In genomic region chr4:148089166-148089565, GRCm38 (mm10) we compare ENCODE assay signal across 30 mouse cellular contexts. TPM values are rescaled to one million over a fixed set of nuclear protein-coding genes. Genes with fewer than 3 reads are reported as not detected.
DNase-seq lines count a peak whose midpoint lies in the region; ATAC-seq and TF ChIP-seq lines count a peak whose summit lies in the region.
"Had no signal": no experiment of that assay in that cellular context is flagged by ENCODE, and none has a peak within 500 bp of the region (broad histone marks: within the 10 kb centered on the region; RNA-seq: fewer than 3 reads in every experiment).

No protein-coding gene starts in this region.

- TF ChIP-seq EP300 in ES-Bruce4 (IDR thresholded peaks at IDR 0.05; ENCODE audit: insufficient read depth, low read depth, low read length), result peak; percentile 91

- TF ChIP-seq CTCF in ES-Bruce4 (IDR thresholded peaks at IDR 0.05; ENCODE audit: low read depth, low read length), result no peak

- no peak overlapping the region for H3K27ac ChIP-seq in heart, embryonic 11.5 days (ENCODE audit: low read depth, low read length)
- H3K27ac ChIP-seq in midbrain, embryonic 10.5 days (replicated peaks), result peak overlapping the region; percentile 93; the same call in 1 of the 2 replicates
- H3K27ac ChIP-seq in midbrain, embryonic 15.5 days, result no peak overlapping the region
- H3K27ac ChIP-seq in ES-Bruce4 (ENCODE audit: insufficient read depth, low read length), result peak overlapping the region; percentile 90
- H3K27ac ChIP-seq: forebrain, embryonic 13.5 days; hindbrain, embryonic 12.5 days; kidney, postnatal 0 days; limb, embryonic 12.5 days; liver, embryonic 12.5 days; midbrain, embryonic 12.5 days; neural tube, embryonic 15.5 days had no signal

- no peak for ATAC-seq in heart, embryonic 11.5 days (replicated peaks; ENCODE audit: insufficient number of reproducible peaks, low FRiP score, low TSS enrichment)
- no peak for ATAC-seq in midbrain, embryonic 15.5 days (replicated peaks)
- ATAC-seq: forebrain, embryonic 13.5 days; intestine, embryonic 16.5 days; liver, embryonic 12.5 days; liver, postnatal 0 days had no signal

- no peaks in the 10 kb centered on the region for H3K36me3 ChIP-seq in heart, embryonic 11.5 days (ENCODE audit: control insufficient read depth, insufficient read depth, low read length)
- no peaks in the 10 kb centered on the region for H3K36me3 ChIP-seq in midbrain, embryonic 10.5 days
- no peaks in the 10 kb centered on the region for H3K36me3 ChIP-seq in midbrain, embryonic 15.5 days (replicated peaks)
- no peaks in the 10 kb centered on the region for H3K36me3 ChIP-seq in ES-Bruce4 (ENCODE audit: control insufficient read depth, insufficient read depth, low read length, poor library complexity, severe bottlenecking)
- H3K36me3 ChIP-seq: heart, embryonic 12.5 days; hindbrain, embryonic 12.5 days; limb, embryonic 12.5 days; liver, embryonic 12.5 days; midbrain, embryonic 12.5 days; neural tube, embryonic 15.5 days had no signal

- 63% methylated on average over 4 of the region's 4 CpGs for WGBS in heart, embryonic 11.5 days (ENCODE audit: insufficient replicate concordance)
- WGBS in midbrain, embryonic 10.5 days, result 63% methylated on average over 4 of the region's 4 CpGs
- WGBS in midbrain, embryonic 15.5 days, result 63% methylated on average over 4 of the region's 4 CpGs

- peak; percentile 88 for DNase-seq in heart, adult 11 months
- DNase-seq in midbrain, embryonic 10.5 days (ENCODE audit: low spot score), result no peak
- DNase-seq in ZHBTc4 (ENCODE audit: low read depth, low spot score), result peak; percentile 78
- no peak for DNase-seq in kidney, postnatal 14 days
- DNase-seq: adrenal gland, postnatal 14 days; cerebellum, adult 11 months; cerebellum, adult 9-11 months; gastrocnemius, postnatal 25 days; heart, adult 18-20 months; heart, postnatal 10 days; kidney, adult 8-10 months; liver, postnatal 0 days; lung, postnatal 36 days; right cerebral cortex, adult 18-20 months; spleen, adult 18-20 months; thymus, adult 2 months; thymus, postnatal 36 days had no signal

- H3K4me1 ChIP-seq in heart, embryonic 11.5 days (ENCODE audit: control insufficient read depth, insufficient read depth, low read length), result peaks cover 14% of the 10 kb centered on the region
- H3K4me1 ChIP-seq in midbrain, embryonic 10.5 days, result peaks cover 52% of the 10 kb centered on the region
- peaks cover 17% of the 10 kb centered on the region for H3K4me1 ChIP-seq in midbrain, embryonic 15.5 days
- H3K4me1 ChIP-seq in ES-Bruce4 (ENCODE audit: control insufficient read depth, insufficient read depth, low read length), result peaks cover 2% of the 10 kb centered on the region

- no peaks in the 10 kb centered on the region for H3K9me3 ChIP-seq in heart, embryonic 11.5 days (replicated peaks; ENCODE audit: control insufficient read depth, low read length)
- H3K9me3 ChIP-seq in midbrain, embryonic 10.5 days (replicated peaks), result no peaks in the 10 kb centered on the region
- no peaks in the 10 kb centered on the region for H3K9me3 ChIP-seq in midbrain, embryonic 15.5 days
- no peaks in the 10 kb centered on the region for H3K9me3 ChIP-seq in ES-Bruce4 (replicated peaks; ENCODE audit: control insufficient read depth, insufficient read depth, low read length, poor library complexity, severe bottlenecking)
- H3K9me3 ChIP-seq: forebrain, embryonic 13.5 days; G1E; heart, embryonic 12.5 days; hindbrain, embryonic 12.5 days; limb, embryonic 12.5 days; liver, embryonic 12.5 days; midbrain, embryonic 12.5 days; neural tube, embryonic 15.5 days had no signal

- TF ChIP-seq POLR2A in ES-Bruce4 (IDR thresholded peaks at IDR 0.05; ENCODE audit: insufficient read depth, low read length), result no peak

- no peaks in the 10 kb centered on the region for H3K27me3 ChIP-seq in heart, embryonic 11.5 days (ENCODE audit: control insufficient read depth, insufficient read depth, low read length)
- H3K27me3 ChIP-seq in midbrain, embryonic 10.5 days (ENCODE audit: low read depth, poor library complexity, severe bottlenecking), result peaks cover 14% of the 10 kb centered on the region; the same call in 1 of the 2 replicates
- no peaks in the 10 kb centered on the region for H3K27me3 ChIP-seq in midbrain, embryonic 15.5 days (replicated peaks)
- H3K27me3 ChIP-seq in ES-Bruce4 (ENCODE audit: control insufficient read depth, insufficient read depth, low read length, poor library complexity, severe bottlenecking), result no peaks in the 10 kb centered on the region
- H3K27me3 ChIP-seq: forebrain, embryonic 13.5 days; heart, embryonic 12.5 days; hindbrain, embryonic 12.5 days; limb, embryonic 12.5 days; liver, embryonic 12.5 days; midbrain, embryonic 12.5 days; neural tube, embryonic 15.5 days had no signal

- no peak overlapping the region for H3K4me2 ChIP-seq in heart, embryonic 11.5 days
- H3K4me2 ChIP-seq in midbrain, embryonic 15.5 days, result no peak overlapping the region
- H3K4me2 ChIP-seq: forebrain, embryonic 13.5 days; heart, embryonic 12.5 days; hindbrain, embryonic 12.5 days; limb, embryonic 12.5 days; liver, embryonic 12.5 days; midbrain, embryonic 12.5 days; neural tube, embryonic 15.5 days had no signal

- H3K9ac ChIP-seq in heart, embryonic 11.5 days (ENCODE audit: low read depth, low read length), result no peak overlapping the region
- H3K9ac ChIP-seq in midbrain, embryonic 15.5 days, result no peak overlapping the region
- no peak overlapping the region for H3K9ac ChIP-seq in ES-Bruce4 (ENCODE audit: low read depth, poor library complexity, severe bottlenecking)
- H3K9ac ChIP-seq: heart, embryonic 12.5 days; hindbrain, embryonic 12.5 days; limb, embryonic 12.5 days; liver, embryonic 12.5 days; liver, postnatal 0 days; midbrain, embryonic 12.5 days had no signal

- no peak overlapping the region for H3K4me3 ChIP-seq in heart, embryonic 11.5 days (ENCODE audit: low read depth, low read length)
- no peak overlapping the region for H3K4me3 ChIP-seq in midbrain, embryonic 10.5 days
- H3K4me3 ChIP-seq in midbrain, embryonic 15.5 days, result no peak overlapping the region
- no peak overlapping the region for H3K4me3 ChIP-seq in ES-Bruce4 (ENCODE audit: low read depth, low read length)
- H3K4me3 ChIP-seq: forebrain, embryonic 13.5 days; heart, embryonic 12.5 days; hindbrain, embryonic 12.5 days; limb, embryonic 12.5 days; liver, embryonic 12.5 days; midbrain, embryonic 12.5 days; neural tube, embryonic 15.5 days had no signal

RNA-seq across cellular contexts. Expression of gene Agtrap, which starts 1.3 kb away (rescaled TPM):
- 12.7 and 17.6 TPM in 2 replicates for polyA plus RNA-seq in heart, embryonic 11.5 days (2014; fragmentation: Nextera tagmentation; extraction: Ambion mirVana)
- polyA plus RNA-seq in midbrain, embryonic 10.5 days (2016; fragmentation: Nextera tagmentation; extraction: Ambion mirVana), result 16.4 and 17.4 TPM in 2 replicates
- 5.5 and 6.4 TPM in 2 replicates for polyA plus RNA-seq in midbrain, embryonic 15.5 days (2015; fragmentation: Nextera tagmentation; extraction: Ambion mirVana)
- 48.2 and 60.6 TPM in 2 replicates for polyA plus RNA-seq in ES-Bruce4 (2011; ENCODE audit: insufficient read depth, insufficient read length, low read depth, missing spikeins)

RNA-seq across cellular contexts. Expression of gene Mad2l2, which starts 41.0 kb away (rescaled TPM):
- 45.3 and 47.2 TPM in 2 replicates for polyA plus RNA-seq in heart, embryonic 11.5 days (2014; fragmentation: Nextera tagmentation; extraction: Ambion mirVana)
- 72.6 and 85.2 TPM in 2 replicates for polyA plus RNA-seq in midbrain, embryonic 10.5 days (2016; fragmentation: Nextera tagmentation; extraction: Ambion mirVana)
- polyA plus RNA-seq in midbrain, embryonic 15.5 days (2015; fragmentation: Nextera tagmentation; extraction: Ambion mirVana), result 99.2 and 112 TPM in 2 replicates
- 45.9 and 60.3 TPM in 2 replicates for polyA plus RNA-seq in ES-Bruce4 (2011; ENCODE audit: insufficient read depth, insufficient read length, low read depth, missing spikeins)

RNA-seq across cellular contexts. Expression of gene Draxin, which starts 41.3 kb away (rescaled TPM):
- polyA plus RNA-seq in heart, embryonic 11.5 days (2014; fragmentation: Nextera tagmentation; extraction: Ambion mirVana), result 0.06 and 0.16 TPM in 2 replicates
- 5.3 and 7.5 TPM in 2 replicates for polyA plus RNA-seq in midbrain, embryonic 10.5 days (2016; fragmentation: Nextera tagmentation; extraction: Ambion mirVana)
- 15.1 and 15.7 TPM in 2 replicates for polyA plus RNA-seq in midbrain, embryonic 15.5 days (2015; fragmentation: Nextera tagmentation; extraction: Ambion mirVana)
- 0.17 and 0.22 TPM in 2 replicates for polyA plus RNA-seq in ES-Bruce4 (2011; ENCODE audit: insufficient read depth, insufficient read length, low read depth, missing spikeins)
- polyA plus RNA-seq: G1E had no signal

RNA-seq across cellular contexts. Expression of gene Mthfr, which starts 50.3 kb away (rescaled TPM):
- polyA plus RNA-seq in heart, embryonic 11.5 days (2014; fragmentation: Nextera tagmentation; extraction: Ambion mirVana), result 8.9 and 10.4 TPM in 2 replicates
- polyA plus RNA-seq in midbrain, embryonic 10.5 days (2016; fragmentation: Nextera tagmentation; extraction: Ambion mirVana), result 25.4 and 33.3 TPM in 2 replicates
- 23.2 and 24.8 TPM in 2 replicates for polyA plus RNA-seq in midbrain, embryonic 15.5 days (2015; fragmentation: Nextera tagmentation; extraction: Ambion mirVana)
- 9.5 and 13.7 TPM in 2 replicates for polyA plus RNA-seq in ES-Bruce4 (2011; ENCODE audit: insufficient read depth, insufficient read length, low read depth, missing spikeins)

RNA-seq across cellular contexts. Expression of gene Clcn6, which starts 50.5 kb away (rescaled TPM):
- polyA plus RNA-seq in heart, embryonic 11.5 days (2014; fragmentation: Nextera tagmentation; extraction: Ambion mirVana), result 6.3 and 7.3 TPM in 2 replicates
- 15.6 and 20.4 TPM in 2 replicates for polyA plus RNA-seq in midbrain, embryonic 10.5 days (2016; fragmentation: Nextera tagmentation; extraction: Ambion mirVana)
- polyA plus RNA-seq in midbrain, embryonic 15.5 days (2015; fragmentation: Nextera tagmentation; extraction: Ambion mirVana), result 36.2 and 38.0 TPM in 2 replicates
- 13.7 and 16.7 TPM in 2 replicates for polyA plus RNA-seq in ES-Bruce4 (2011; ENCODE audit: insufficient read depth, insufficient read length, low read depth, missing spikeins)

Comparison
In these comparisons a context has a peak if more than half of its experiments do, and no peak if none do; other contexts are left out.
1. H3K27ac ChIP-seq: peak in midbrain, embryonic 10.5 days (single experiment) and ES-Bruce4 (single experiment); none in heart, embryonic 11.5 days (single experiment) and midbrain, embryonic 15.5 days (single experiment).
2. DNase-seq: peak in heart, adult 11 months (single experiment) and ZHBTc4 (single experiment); none in midbrain, embryonic 10.5 days (single experiment) and kidney, postnatal 14 days (single experiment).